Mouse (Mus musculus) layer of hippocampus, adult 9-10 months (tissue): ENCODE data around the gene Vmn1r22.
A peak's percentile ranks its signal among the peaks of the same experiment; 100 is the strongest.
"Not testable (repeated sequence)": the region's sequence is repeated elsewhere in the genome, so short reads cannot be mapped to it uniquely, and the experiment has no call there.

Source experiments
- DNase-seq: peaks from one replicate; pipeline ENCODE4 v3.0.0; 2022; ENCODE audit warnings: low spot score

Vmn1r22 gene

GRCm38 (mm10) chr6:57907928-57908327 lies at the start of gene Vmn1r22:
Gene Vmn1r22 (minus strand): TSS chr6:57908028.
- no peak for DNase-seq

- no peak for DNase-seq
These were observed 18.9 kb upstream of the Vmn1r22 start, which contains the start of gene Vmn1r23 for GRCm38 (mm10) chr6:57926738-57927137. Gene Vmn1r23 (minus strand): TSS chr6:57926838.

- peak; percentile 49 for DNase-seq
These were observed 48.5 kb downstream of the Vmn1r22 start for GRCm38 (mm10) chr6:57859043-57860042.

GRCm38 (mm10) chr6:57851177-57851576 lies 56.7 kb downstream of the Vmn1r22 start:
- not testable (repeated sequence) for DNase-seq

- DNase-seq: no peak
These were observed 57.5 kb downstream of the Vmn1r22 start, which contains the start of gene Vmn1r21 for GRCm38 (mm10) chr6:57850286-57850685. Gene Vmn1r21 (minus strand): TSS chr6:57850343.
